Mouse (Mus musculus): ENCODE results near the gene Ndufc1.
"Not testable (repeated sequence)": the region's sequence is repeated elsewhere in the genome, so short reads cannot be mapped to it uniquely, and the experiment has no call there.

Ndufc1 gene

GRCm38 (mm10) chr3:51358181-51358580 is 50.6 kb downstream of the Ndufc1 start:
- H3K4me1 ChIP-seq (replicated peaks; ENCODE audit: low read depth, low read length) = peaks cover 47% of the 10 kb centered on the region
- H3K27me3 ChIP-seq (ENCODE audit: insufficient read depth, low read length) = peaks cover 17% of the 10 kb centered on the region; the same call in 1 of the 2 replicates
- no peaks in the 10 kb centered on the region for H3K36me3 ChIP-seq (ENCODE audit: insufficient read depth, low read length)
- peak overlapping the region; percentile 90 for H3K4me3 ChIP-seq (replicated peaks; ENCODE audit: low read length)
- no peaks in the 10 kb centered on the region for H3K9me3 ChIP-seq (ENCODE audit: low read length)
- TF ChIP-seq CTCF (conservative IDR thresholded peaks at IDR 0.05; ENCODE audit: low read length) (no peak), POU5F1 (IDR thresholded peaks at IDR 0.05; ENCODE audit: borderline replicate concordance, low read length) (no peak), NANOG (IDR thresholded peaks at IDR 0.05; ENCODE audit: borderline replicate concordance, low read length) (no peak)

GRCm38 (mm10) chr3:51357624-51358023 is 51.2 kb downstream of the Ndufc1 start:
- no peaks in the 10 kb centered on the region for H3K36me3 ChIP-seq (ENCODE audit: insufficient read depth, low read length)
- H3K9me3 ChIP-seq (ENCODE audit: low read length) = no peaks in the 10 kb centered on the region
- peaks cover 48% of the 10 kb centered on the region for H3K4me1 ChIP-seq (replicated peaks; ENCODE audit: low read depth, low read length)
- H3K27me3 ChIP-seq (ENCODE audit: insufficient read depth, low read length) = peaks cover 12% of the 10 kb centered on the region; the same call in 1 of the 2 replicates
- H3K4me3 ChIP-seq (replicated peaks; ENCODE audit: low read length) = peak overlapping the region; percentile 90
- TF ChIP-seq CTCF (conservative IDR thresholded peaks at IDR 0.05; ENCODE audit: low read length) (no peak), POU5F1 (IDR thresholded peaks at IDR 0.05; ENCODE audit: borderline replicate concordance, low read length) (no peak), NANOG (IDR thresholded peaks at IDR 0.05; ENCODE audit: borderline replicate concordance, low read length) (no peak)

GRCm38 (mm10) chr3:51357078-51357477 is 51.7 kb downstream of the Ndufc1 start:
- H3K9me3 ChIP-seq (ENCODE audit: low read length) = no peaks in the 10 kb centered on the region
- peaks cover 43% of the 10 kb centered on the region for H3K4me1 ChIP-seq (replicated peaks; ENCODE audit: low read depth, low read length)
- TF ChIP-seq NANOG (IDR thresholded peaks at IDR 0.05; ENCODE audit: borderline replicate concordance, low read length) (no peak), POU5F1 (IDR thresholded peaks at IDR 0.05; ENCODE audit: borderline replicate concordance, low read length) (no peak), CTCF (conservative IDR thresholded peaks at IDR 0.05; ENCODE audit: low read length) (no peak)
- H3K4me3 ChIP-seq (replicated peaks; ENCODE audit: low read length) = 0 out of 2 replicates have a peak overlapping the region, but pooled peaks have one; percentile 90
- peaks cover 11% of the 10 kb centered on the region; the same call in 1 of the 2 replicates for H3K27me3 ChIP-seq (ENCODE audit: insufficient read depth, low read length)
- H3K36me3 ChIP-seq (ENCODE audit: insufficient read depth, low read length) = no peaks in the 10 kb centered on the region

GRCm38 (mm10) chr3:51354956-51355355 is 53.8 kb downstream of the Ndufc1 start:
- Histone ChIP-seq H3K4me1 (replicated peaks; ENCODE audit: low read depth, low read length) (peaks cover 38% of the 10 kb centered on the region), H3K27me3 (ENCODE audit: insufficient read depth, low read length) (peaks cover 11% of the 10 kb centered on the region; the same call in 1 of the 2 replicates)
- not testable (repeated sequence) for H3K4me3 ChIP-seq (replicated peaks; ENCODE audit: low read length); H3K9me3 ChIP-seq (ENCODE audit: low read length); H3K36me3 ChIP-seq (ENCODE audit: insufficient read depth, low read length)

All from E14TG2a.4 (cell line).